Mouse (Mus musculus) Muller cell, postnatal 12 days (primary cell): ENCODE measurements at regions not wholly inside any gene's neighbourhood (a gene's known extent, or its start where the extent isn't known, plus 50 kb on each side); places are given as distances from the start of the nearest gene placed in this dataset.
"Not testable (repeated sequence)": the region's sequence is repeated elsewhere in the genome, so short reads cannot be mapped to it uniquely, and the experiment has no call there.

Source experiments
- DNase-seq: peaks from one replicate; pipeline ENCODE4 v3.0.0-alpha.2; 2015; ENCODE audit errors: inconsistent ontology term

GRCm38 (mm10) chr7:92984701-92985682, 94.7 kb upstream of the Fam181b start:
- peak; percentile 84 for DNase-seq

DNA sequence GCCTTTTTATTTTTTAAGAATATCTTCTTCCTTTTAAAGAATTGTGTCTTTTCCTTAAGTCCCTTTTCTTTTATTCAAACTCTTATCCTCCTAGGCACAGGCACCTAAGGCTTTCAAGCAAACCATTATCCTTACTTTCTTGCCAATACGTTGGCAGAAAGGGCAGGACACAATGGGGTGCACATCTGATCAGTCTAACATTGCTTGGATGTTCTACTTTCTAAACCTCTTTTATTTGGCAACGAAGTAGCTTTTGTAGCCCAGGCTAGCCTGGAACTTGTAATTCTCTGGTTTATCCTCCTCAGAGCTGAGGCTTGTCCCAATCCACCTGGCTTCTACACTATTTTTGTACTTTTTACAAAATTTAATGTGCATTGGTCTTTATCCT, 94.0 kb upstream of the Fam181b start:
- DNase-seq, result no peak

DNA sequence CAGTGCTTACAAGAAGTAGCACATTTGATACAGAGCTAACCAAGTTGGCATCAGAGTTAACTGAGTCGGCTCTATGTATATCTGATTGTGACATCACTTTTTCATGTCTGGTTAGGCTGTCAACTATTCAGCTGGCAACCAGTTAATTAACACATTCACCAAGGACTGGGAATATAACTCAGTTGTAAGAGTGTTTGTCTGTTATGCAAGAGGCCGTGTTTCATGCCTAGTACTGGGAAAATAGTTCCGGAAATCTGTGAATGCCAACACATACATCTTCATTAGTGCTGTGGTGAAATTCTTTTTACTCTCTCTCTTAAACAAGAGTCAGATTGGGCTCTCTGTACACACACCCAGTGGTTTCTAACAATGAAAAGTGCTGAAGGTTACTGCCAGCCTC, 80.8 kb upstream of the Fam181b start:
- no peak for DNase-seq

GRCm38 (mm10) chr7:93006694-93007231, 72.9 kb upstream of the Fam181b start:
- not testable (repeated sequence) for DNase-seq

DNA sequence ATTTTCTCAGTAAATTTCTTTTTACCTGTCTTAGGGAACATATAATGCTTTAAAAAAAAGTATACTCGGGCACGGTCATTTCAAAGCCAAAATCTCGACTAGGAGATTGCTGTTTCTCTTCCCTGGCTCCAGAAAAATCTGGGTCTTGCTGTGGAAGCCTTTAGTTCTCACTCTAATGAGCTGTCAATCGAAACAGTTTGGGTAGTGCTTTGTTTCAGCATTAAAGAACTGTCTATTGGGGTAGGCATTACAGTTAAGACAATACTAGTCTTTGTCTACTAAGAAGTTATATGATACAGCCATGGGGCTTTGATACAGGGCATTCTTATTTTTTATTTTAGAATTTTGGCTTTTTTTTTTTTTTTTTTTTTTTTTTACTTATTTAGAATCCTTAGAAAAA, 71.9 kb upstream of the Fam181b start:
- no peak for DNase-seq

DNA sequence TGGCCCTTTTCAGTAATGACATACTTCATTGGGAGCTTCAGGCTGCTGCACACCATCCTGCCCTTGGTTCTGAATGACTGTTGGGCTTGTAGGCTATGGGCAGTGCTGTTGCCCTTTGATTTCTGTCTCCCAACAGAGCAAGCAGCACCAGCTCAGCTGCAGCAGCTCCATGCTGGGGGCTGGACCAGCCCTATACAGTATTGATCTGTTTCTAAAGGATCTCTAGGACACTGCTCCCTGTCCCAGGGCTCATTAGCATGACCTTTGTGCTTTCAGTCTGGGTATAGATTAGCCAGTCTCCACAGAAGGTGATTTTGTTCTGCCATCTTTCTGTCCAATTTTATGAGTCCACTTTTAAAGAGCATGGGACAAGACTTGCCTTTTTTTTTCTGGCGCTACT, 60.3 kb upstream of the Fam181b start:
- DNase-seq, result no peak

- no peak for DNase-seq
Measured at GRCm38 (mm10) chr7:93023489-93024130, 56.1 kb upstream of the Fam181b start.

- no peak for DNase-seq
Measured at GRCm38 (mm10) chr7:93026231-93026630, 53.4 kb upstream of the Fam181b start.
